Mouse (Mus musculus) myocyte (in vitro differentiated cells): Measurements from ENCODE around the gene Kmt2e.
A peak's percentile ranks its signal among the peaks of the same experiment; 100 is the strongest.

Source experiments
- CEBPB ChIP-seq: IDR thresholded peaks from 2 replicates; pipeline ENCODE4 v1.6.1; 2011; ENCODE audit warnings: mild to moderate bottlenecking, moderate library complexity; ENCODE audit not compliant: poor library complexity, insufficient read depth, severe bottlenecking
- E2F4 ChIP-seq: IDR thresholded peaks from one replicate; pipeline ENCODE4 v1.6.1; 2011; ENCODE audit warnings: mild to moderate bottlenecking, control low read depth, moderate library complexity; ENCODE audit not compliant: insufficient read depth
- MAX ChIP-seq: IDR thresholded peaks from one replicate; pipeline ENCODE4 v1.6.1; 2011; ENCODE audit warnings: low read depth, mild to moderate bottlenecking, control low read depth
- MYOD1 ChIP-seq, 3 experiments: IDR thresholded peaks; one replicate each; pipeline ENCODE4 v1.6.1; 2011; ENCODE audit warnings: control low read depth in 2 of 3, low read depth in 2 of 3, mild to moderate bottlenecking in 2 of 3, moderate library complexity in 1 of 3; ENCODE audit not compliant: insufficient read length in 2 of 3, control insufficient read depth in 1 of 3
- MYOG ChIP-seq, 3 experiments: IDR thresholded peaks; one replicate each; pipeline ENCODE4 v1.6.1; 2011; ENCODE audit warnings: control low read depth in 2 of 3, low read depth in 2 of 3, mild to moderate bottlenecking in 2 of 3; ENCODE audit not compliant: insufficient read length in 2 of 3, control insufficient read depth in 1 of 3, insufficient read depth in 1 of 3
- POLR2A ChIP-seq: IDR thresholded peaks from one replicate; pipeline ENCODE4 v1.6.1; 2011; ENCODE audit warnings: low read depth, mild to moderate bottlenecking, control low read depth, moderate library complexity; ENCODE audit not compliant: insufficient read length
- POLR2AphosphoS2 ChIP-seq: IDR thresholded peaks from one replicate; pipeline ENCODE4 v1.6.1; 2011; ENCODE audit warnings: low read depth, control low read depth; ENCODE audit not compliant: insufficient read length
- REST ChIP-seq: IDR thresholded peaks from one replicate; pipeline ENCODE4 v1.6.1; 2011; ENCODE audit warnings: mild to moderate bottlenecking, control low read depth, moderate library complexity; ENCODE audit not compliant: insufficient read depth, insufficient read length
- SRF ChIP-seq: IDR thresholded peaks from one replicate; pipeline ENCODE4 v1.6.1; 2011; ENCODE audit warnings: low read depth; ENCODE audit not compliant: control insufficient read depth, insufficient read length
- TCF12 ChIP-seq: IDR thresholded peaks from one replicate; pipeline ENCODE4 v1.6.1; 2011; ENCODE audit warnings: mild to moderate bottlenecking, control low read depth; ENCODE audit not compliant: poor library complexity, insufficient read depth, severe bottlenecking
- USF1 ChIP-seq: IDR thresholded peaks from one replicate; pipeline ENCODE4 v1.6.1; 2011; ENCODE audit warnings: low read depth, mild to moderate bottlenecking, control low read depth, moderate library complexity

DNA sequence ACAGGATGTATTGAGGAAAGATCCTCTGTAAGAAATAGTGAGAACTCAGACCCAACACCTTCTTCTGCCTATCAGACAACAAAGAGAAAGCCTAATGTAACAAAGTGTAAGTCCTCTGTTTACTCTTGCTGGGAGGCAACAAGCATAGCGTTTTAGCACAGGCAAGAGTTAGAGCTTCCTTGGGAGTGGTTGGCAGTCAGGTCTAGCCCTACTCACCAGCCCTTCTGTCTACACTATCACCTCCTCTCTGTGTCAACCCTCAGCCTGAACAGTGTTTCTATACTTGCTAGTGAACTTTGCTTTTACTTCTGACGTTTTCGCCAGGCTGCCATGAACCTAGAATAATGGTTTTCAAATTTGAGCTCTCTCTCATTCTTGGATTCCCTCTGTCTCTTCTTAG is 38.5 kb upstream of the Kmt2e start:
- TF ChIP-seq POLR2AphosphoS2 (peak; percentile 68), E2F4 (no peak), POLR2A (no peak), REST (no peak), MAX (no peak), MYOD1 (IDR thresholded peaks at IDR 0.05; ENCODE audit: control insufficient read depth in 1 of 3, insufficient read length in 2 of 3, low read depth in 2 of 3) (no peak), SRF (no peak), TCF12 (no peak), MYOG (IDR thresholded peaks at IDR 0.05; ENCODE audit: control insufficient read depth in 1 of 3, insufficient read depth in 1 of 3, insufficient read length in 2 of 3, low read depth in 2 of 3) (no peak), CEBPB (no peak), USF1 (no peak)
